Mouse (Mus musculus): ENCODE measurements around the gene Gars. TPM values are rescaled to one million over a fixed set of nuclear protein-coding genes. Genes with fewer than 3 reads are reported as not detected.
A peak's percentile ranks its signal among the peaks of the same experiment; 100 is the strongest.

Gene Gars
- polyA plus RNA-seq, 1 experiment from 2014 or later: 107 TPM

GRCm38 (mm10) chr6:55098030-55098429, 60.2 kb downstream of the Gars start:
- Histone ChIP-seq H3K4me1 (replicated peaks; ENCODE audit: insufficient read depth, low read length) (no peaks in the 10 kb centered on the region), H3K27ac (no peak overlapping the region), H3K9me3 (replicated peaks; ENCODE audit: low read length) (no peaks in the 10 kb centered on the region), H3K4me3 (replicated peaks; ENCODE audit: low read depth, low read length) (no peak overlapping the region), H3K9ac (ENCODE audit: low read depth, low read length) (no peak overlapping the region), H3K27me3 (ENCODE audit: insufficient read depth, low read length) (no peaks in the 10 kb centered on the region), H3K36me3 (ENCODE audit: insufficient read depth, low read length) (no peaks in the 10 kb centered on the region), H3K4me2 (ENCODE audit: low read length) (no peak overlapping the region)
- no peak for TF ChIP-seq CTCF (IDR thresholded peaks at IDR 0.05; ENCODE audit: low read depth)
- 57% methylated on average over 5 of the region's 5 CpGs for WGBS
- DNase-seq (ENCODE audit: low spot score) (no peak), ATAC-seq (replicated peaks; ENCODE audit: low FRiP score, low read depth) (no peak)

DNA sequence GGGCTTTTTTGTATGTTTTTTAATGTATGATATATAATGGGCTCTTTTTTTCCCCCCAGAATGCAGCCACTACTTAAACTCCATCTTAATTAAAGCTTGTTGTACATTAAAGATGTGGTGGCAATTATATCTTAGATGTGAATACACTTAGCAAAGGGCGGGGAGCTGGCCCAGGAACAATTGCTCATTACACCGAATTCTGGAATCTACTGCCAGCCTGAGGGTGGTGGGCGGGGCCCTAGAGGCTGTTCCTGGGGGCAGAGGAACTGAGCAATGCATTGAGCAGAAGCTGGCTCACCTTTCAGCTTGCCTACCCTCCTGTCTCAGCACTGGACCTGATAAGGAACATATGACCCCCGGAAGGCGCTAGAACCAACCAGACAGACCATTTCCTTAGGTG, 60.8 kb downstream of the Gars start:
- Histone ChIP-seq H3K4me3 (replicated peaks; ENCODE audit: low read depth, low read length) (no peak overlapping the region), H3K27me3 (ENCODE audit: insufficient read depth, low read length) (no peaks in the 10 kb centered on the region), H3K4me2 (ENCODE audit: low read length) (no peak overlapping the region), H3K9me3 (replicated peaks; ENCODE audit: low read length) (no peaks in the 10 kb centered on the region), H3K27ac (no peak overlapping the region), H3K4me1 (replicated peaks; ENCODE audit: insufficient read depth, low read length) (no peaks in the 10 kb centered on the region), H3K36me3 (ENCODE audit: insufficient read depth, low read length) (no peaks in the 10 kb centered on the region), H3K9ac (ENCODE audit: low read depth, low read length) (no peak overlapping the region)
- DNase-seq (ENCODE audit: low spot score) (no peak), ATAC-seq (replicated peaks; ENCODE audit: low FRiP score, low read depth) (no peak)
- 71% methylated on average over 5 of the region's 5 CpGs for WGBS
- TF ChIP-seq CTCF (IDR thresholded peaks at IDR 0.05; ENCODE audit: low read depth): no peak

DNA sequence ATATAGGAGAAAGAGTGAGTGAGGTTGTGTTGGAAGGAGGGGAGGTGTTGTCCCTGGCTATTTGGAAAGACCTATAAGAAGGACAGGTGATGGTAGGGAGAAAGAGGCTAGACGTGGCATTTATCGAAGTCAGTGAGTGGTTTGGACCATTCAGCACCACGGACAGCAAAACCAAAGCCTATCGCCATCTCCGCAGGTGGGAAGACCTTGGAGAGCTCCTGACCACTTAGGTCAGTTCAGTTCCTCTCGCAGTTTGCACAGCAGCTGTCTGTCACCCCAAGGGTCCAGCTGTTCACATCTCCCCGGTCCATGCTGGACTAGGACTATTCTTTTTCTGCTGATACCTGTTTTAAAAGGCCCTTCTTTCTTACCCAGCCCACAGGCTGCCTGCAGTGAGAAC, 70.6 kb downstream of the Gars start:
- WGBS: 10% methylated on average over 7 of the region's 7 CpGs
- Histone ChIP-seq H3K9ac (ENCODE audit: low read depth, low read length) (no peak overlapping the region), H3K4me3 (replicated peaks; ENCODE audit: low read depth, low read length) (no peak overlapping the region)

GRCm38 (mm10) chr6:55117325-55118109, 79.7 kb downstream of the Gars start:
- no peak overlapping the region for H3K9ac ChIP-seq (ENCODE audit: low read depth, low read length)
- 1% methylated on average over 57 of the region's 68 CpGs for WGBS
- no peak for TF ChIP-seq CTCF (IDR thresholded peaks at IDR 0.05; ENCODE audit: low read depth)
- H3K4me2 ChIP-seq (ENCODE audit: low read length): peak overlapping the region; percentile 82
- peak overlapping the region; percentile 47 for H3K4me3 ChIP-seq (replicated peaks; ENCODE audit: low read depth, low read length)
- ATAC-seq (replicated peaks; ENCODE audit: low FRiP score, low read depth): peak; percentile 29; the same call in 1 of the 2 replicates
- no peak overlapping the region for H3K27ac ChIP-seq
- no peaks in the 10 kb centered on the region for H3K36me3 ChIP-seq (ENCODE audit: insufficient read depth, low read length)
- no peak for DNase-seq (ENCODE audit: low spot score)
- H3K4me1 ChIP-seq (replicated peaks; ENCODE audit: insufficient read depth, low read length): 0 out of 2 replicates have a peak, but pooled peaks cover 3% of the 10 kb centered on the region
- H3K9me3 ChIP-seq (replicated peaks; ENCODE audit: low read length): no peaks in the 10 kb centered on the region
- H3K27me3 ChIP-seq (ENCODE audit: insufficient read depth, low read length): peaks cover 47% of the 10 kb centered on the region

More for the DNA sequence above, 70.6 kb downstream of the Gars start:
- no peak for TF ChIP-seq CTCF (IDR thresholded peaks at IDR 0.05; ENCODE audit: low read depth)
- Histone ChIP-seq H3K9me3 (replicated peaks; ENCODE audit: low read length) (no peaks in the 10 kb centered on the region), H3K27ac (no peak overlapping the region), H3K4me1 (replicated peaks; ENCODE audit: insufficient read depth, low read length) (no peaks in the 10 kb centered on the region), H3K36me3 (ENCODE audit: insufficient read depth, low read length) (no peaks in the 10 kb centered on the region), H3K4me2 (ENCODE audit: low read length) (no peak overlapping the region), H3K27me3 (ENCODE audit: insufficient read depth, low read length) (no peaks in the 10 kb centered on the region)
- DNase-seq (ENCODE audit: low spot score) (peak; percentile 88), ATAC-seq (replicated peaks; ENCODE audit: low FRiP score, low read depth) (0 out of 2 replicates have a peak, but pooled peaks have one; percentile 36)

- ATAC-seq (replicated peaks; ENCODE audit: low FRiP score, low read depth) (no peak), DNase-seq (ENCODE audit: low spot score) (no peak)
- H3K4me1 ChIP-seq (replicated peaks; ENCODE audit: insufficient read depth, low read length): no peaks in the 10 kb centered on the region
- H3K27me3 ChIP-seq (ENCODE audit: insufficient read depth, low read length): peaks cover 10% of the 10 kb centered on the region; the same call in 1 of the 2 replicates
- no peak overlapping the region for H3K4me2 ChIP-seq (ENCODE audit: low read length)
- TF ChIP-seq CTCF (IDR thresholded peaks at IDR 0.05; ENCODE audit: low read depth): no peak
- H3K9me3 ChIP-seq (replicated peaks; ENCODE audit: low read length): no peaks in the 10 kb centered on the region
- H3K36me3 ChIP-seq (ENCODE audit: insufficient read depth, low read length): no peaks in the 10 kb centered on the region
- no peak overlapping the region for H3K4me3 ChIP-seq (replicated peaks; ENCODE audit: low read depth, low read length)
- 22% methylated on average over 4 of the region's 4 CpGs for WGBS
- H3K9ac ChIP-seq (ENCODE audit: low read depth, low read length): no peak overlapping the region
- H3K27ac ChIP-seq: no peak overlapping the region
Measured at GRCm38 (mm10) chr6:55123056-55123455, 85.2 kb downstream of the Gars start.

GRCm38 (mm10) chr6:55126576-55126975, 88.8 kb downstream of the Gars start:
- H3K27me3 ChIP-seq (ENCODE audit: insufficient read depth, low read length): no peaks in the 10 kb centered on the region
- no peaks in the 10 kb centered on the region for H3K4me1 ChIP-seq (replicated peaks; ENCODE audit: insufficient read depth, low read length)
- DNase-seq (ENCODE audit: low spot score) (no peak), ATAC-seq (replicated peaks; ENCODE audit: low FRiP score, low read depth) (no peak)
- H3K27ac ChIP-seq: no peak overlapping the region
- no peaks in the 10 kb centered on the region for H3K9me3 ChIP-seq (replicated peaks; ENCODE audit: low read length)
- no peak overlapping the region for H3K9ac ChIP-seq (ENCODE audit: low read depth, low read length)
- WGBS: 73% methylated on average over 5 of the region's 5 CpGs
- H3K4me2 ChIP-seq (ENCODE audit: low read length): no peak overlapping the region
- TF ChIP-seq CTCF (IDR thresholded peaks at IDR 0.05; ENCODE audit: low read depth): no peak
- no peaks in the 10 kb centered on the region for H3K36me3 ChIP-seq (ENCODE audit: insufficient read depth, low read length)
- no peak overlapping the region for H3K4me3 ChIP-seq (replicated peaks; ENCODE audit: low read depth, low read length)
